In the genomic region with DNA sequence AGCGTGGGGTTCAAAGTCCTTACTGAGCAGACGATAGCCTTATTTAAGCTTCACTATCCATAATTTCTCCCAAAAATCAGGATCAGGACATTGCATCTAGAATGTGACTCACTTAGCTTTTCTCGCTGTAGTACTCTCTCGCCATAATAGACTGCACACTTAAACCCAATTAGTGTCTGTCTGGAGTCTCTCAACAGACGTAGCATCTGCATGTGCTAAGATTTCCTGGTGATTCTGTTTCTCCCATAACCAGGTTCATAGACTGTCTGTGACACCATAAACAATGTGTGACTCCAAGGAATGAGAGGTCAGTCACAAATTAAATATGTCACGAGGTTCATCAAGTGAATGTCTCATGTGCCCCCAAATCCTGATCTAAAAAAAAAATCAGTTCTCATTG, we compare ENCODE assay signal across 12 mouse cellular contexts.
"Had no signal": no experiment of that assay in that cellular context is flagged by ENCODE, and none has a peak within 500 bp of the region (broad histone marks: within the 10 kb centered on the region; RNA-seq: fewer than 3 reads in every experiment).

No protein-coding gene starts in this region.

- DNase-seq: retina, postnatal 1 day; right cerebral cortex, adult 18-20 months; right cerebral cortex, postnatal 14 days; right cerebral cortex, postnatal 25 days; right cerebral cortex, postnatal 4 days; spleen, adult 18-20 months; thymus, adult 18-20 months; thymus, adult 2 months; thymus, postnatal 14 days; thymus, postnatal 25 days; thymus, postnatal 36 days; thymus, postnatal 4 days had no signal
